Mouse (Mus musculus) midbrain, postnatal 0 days (tissue): Measurements from ENCODE around the gene Nmnat3. TPM values are rescaled to one million over a fixed set of nuclear protein-coding genes. Genes with fewer than 3 reads are reported as not detected.
"Not testable (repeated sequence)": the region's sequence is repeated elsewhere in the genome, so short reads cannot be mapped to it uniquely, and the experiment has no call there.

ENCODE experiments used
- ATAC-seq: fragments of 200-750 bp; cut with Nextera tagmentation; 2 replicates; pipeline ENCODE4 v1.8.0; 2017; ENCODE audit warnings: moderate number of reproducible peaks, mild to moderate bottlenecking, moderate TSS enrichment, moderate library complexity; ENCODE audit not compliant: low FRiP score
- DNase-seq: peaks from one replicate; pipeline ENCODE4 v3.0.0-alpha.2; 2015; ENCODE audit warnings: low spot score
- H3K27ac ChIP-seq: fragments of 300-500 bp; sonication (generic); 2 replicates; pipeline ENCODE4 v1.5.1; 2014; ENCODE audit warnings: low read depth, mild to moderate bottlenecking, low read length, mixed read lengths
- H3K27me3 ChIP-seq: fragments of 300-500 bp; sonication (generic); 2 replicates; pipeline ENCODE4 v1.6.1; 2014; ENCODE audit warnings: low read length, control low read depth, mixed read lengths; ENCODE audit not compliant: insufficient read depth
- H3K36me3 ChIP-seq: fragments of 300-500 bp; sonication (generic); 2 replicates; pipeline ENCODE4 v1.6.1; 2014; ENCODE audit warnings: low read length, control low read depth, mixed read lengths; ENCODE audit not compliant: insufficient read depth
- H3K4me1 ChIP-seq: fragments of 300-500 bp; sonication (generic); 2 replicates; pipeline ENCODE4 v1.6.1; 2014; ENCODE audit warnings: mild to moderate bottlenecking, control low read depth, antibody characterized with exemption, low read length, mixed read lengths; ENCODE audit not compliant: insufficient read depth
- H3K4me2 ChIP-seq: fragments of 300-500 bp; sonication (generic); 2 replicates; pipeline ENCODE4 v1.6.1; 2014; ENCODE audit warnings: low read depth, mild to moderate bottlenecking, low read length, mixed read lengths; ENCODE audit not compliant: poor library complexity, severe bottlenecking
- H3K4me3 ChIP-seq: fragments of 300-500 bp; sonication (generic); 2 replicates; pipeline ENCODE4 v1.5.1; 2014; ENCODE audit warnings: low read depth, mild to moderate bottlenecking, low read length, moderate library complexity
- H3K9ac ChIP-seq: fragments of 300-500 bp; sonication (generic); replicated peaks from 2 replicates; pipeline ENCODE4 v1.6.1; 2014; ENCODE audit warnings: mild to moderate bottlenecking, low read length, moderate library complexity, mixed read lengths; ENCODE audit not compliant: poor library complexity, severe bottlenecking
- H3K9me3 ChIP-seq: fragments of 300-500 bp; sonication (generic); 2 replicates; pipeline ENCODE4 v1.6.1; 2016; ENCODE audit warnings: low read length, control low read depth
- CTCF ChIP-seq: IDR thresholded peaks from 2 replicates; pipeline ENCODE4 v1.5.1; 2016; ENCODE audit warnings: antibody characterized with exemption, mild to moderate bottlenecking
- WGBS: fragments of 180-500 bp; shearing (Covaris S2); extraction: QIAGEN DNeasy Blood & Tissue Kit; methylation state at CpG from one replicate; pipeline ENCODE4 v1.1.7; 2014; 5-methylcytosine and 5-hydroxymethylcytosine counted together
- polyA plus RNA-seq: library from polyadenylated mRNA; unstranded; fragments of >200 nt; fragmentation: Nextera tagmentation; extraction: Ambion mirVana; gene quantifications from 2 replicates; pipeline ENCODE4 v1.2.1, GENCODE M21; 2015
- total RNA-seq: library from RNA; depleted of rRNA; stranded (reverse); fragments of >200 nt; gene quantifications from 2 replicates; pipeline ENCODE4 v1.2.3, GENCODE M21; 2014; rRNA removed

Nmnat3 gene
- total RNA-seq (0.88 and 1.6 TPM in 2 replicates), polyA plus RNA-seq (1.0 and 1.5 TPM in 2 replicates)

DNA sequence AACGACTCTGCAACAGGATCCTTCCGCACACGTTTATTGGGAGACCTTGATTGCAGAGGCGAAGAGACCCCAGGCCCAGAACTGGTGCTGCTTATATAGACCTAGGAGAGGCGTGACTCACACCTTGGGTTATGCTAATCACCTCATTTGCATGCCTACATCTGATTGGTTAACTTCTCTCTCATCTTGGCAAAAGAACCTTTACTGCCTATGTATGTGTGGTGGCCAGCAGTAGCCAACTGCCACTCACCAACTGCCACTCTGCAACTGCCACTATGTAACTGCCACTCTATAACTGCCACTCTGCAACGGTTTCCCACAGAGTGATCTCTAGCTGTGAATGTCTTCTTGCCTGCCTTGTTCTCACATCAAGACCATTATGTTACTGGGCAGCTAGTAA is at the start of gene Nmnat3:
Gene Nmnat3, plus strand, starts transcription at position 301 of the 400 bp plus-strand sequence.
- H3K36me3 ChIP-seq, H3K9me3 ChIP-seq, H3K27me3 ChIP-seq, H3K4me3 ChIP-seq, ATAC-seq, H3K4me2 ChIP-seq, H3K27ac ChIP-seq, DNase-seq, H3K9ac ChIP-seq, H3K4me1 ChIP-seq: not testable (repeated sequence)
- WGBS = 79% methylated on average over 6 of the region's 6 CpGs

DNA sequence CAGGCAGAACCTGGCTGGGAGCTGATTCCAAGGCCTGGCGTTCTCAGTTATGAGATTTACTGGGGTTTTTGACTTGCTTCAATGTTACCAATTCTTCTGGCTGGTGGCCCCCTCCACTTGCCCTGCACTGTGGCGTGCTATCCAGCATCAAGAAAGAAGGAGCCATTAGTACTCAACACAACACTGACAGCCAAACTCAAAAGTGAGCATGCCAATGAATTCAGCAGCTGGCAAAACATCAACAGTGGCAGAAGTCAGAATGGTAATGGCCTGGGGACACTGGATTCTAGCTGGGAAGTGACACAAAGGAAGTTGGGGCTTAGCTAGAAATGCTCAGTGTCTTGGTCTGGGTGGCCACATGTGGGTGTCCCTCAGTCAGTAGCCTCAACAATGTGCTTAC is 43.8 kb upstream of the Nmnat3 start:
- Histone ChIP-seq H3K27me3 (no peaks in the 10 kb centered on the region), H3K9me3 (no peaks in the 10 kb centered on the region), H3K36me3 (no peaks in the 10 kb centered on the region), H3K4me3 (no peak overlapping the region), H3K4me1 (no peaks in the 10 kb centered on the region), H3K9ac (no peak overlapping the region), H3K27ac (no peak overlapping the region), H3K4me2 (no peak overlapping the region)
- WGBS = 88% methylated on average over 2 of the region's 2 CpGs
- peak; percentile 10 for DNase-seq
- ATAC-seq = no peak
- no peak for TF ChIP-seq CTCF

DNA sequence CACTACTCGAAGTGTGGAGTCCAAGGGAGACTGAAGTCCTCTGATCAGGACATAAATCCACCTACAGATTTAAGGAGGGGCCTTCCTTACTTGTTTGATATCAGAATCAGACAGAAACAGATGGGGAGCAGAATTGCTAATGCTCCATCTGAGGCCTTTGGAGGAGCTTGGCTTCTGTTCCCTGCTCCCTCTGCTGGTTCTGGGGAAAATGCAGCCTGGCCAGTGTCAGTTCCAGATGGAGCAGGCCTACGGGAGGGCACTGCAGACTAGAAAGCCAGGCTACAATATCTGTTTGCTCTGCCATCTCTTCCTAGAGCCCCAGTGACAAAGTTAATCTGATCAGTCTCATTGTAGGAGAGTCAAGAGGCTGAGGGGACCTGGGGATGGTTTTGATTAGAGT is 43.0 kb upstream of the Nmnat3 start:
- peak; percentile 87 for TF ChIP-seq CTCF
- peak; percentile 88 for DNase-seq
- H3K9me3 ChIP-seq = no peaks in the 10 kb centered on the region
- H3K36me3 ChIP-seq = no peaks in the 10 kb centered on the region
- no peak overlapping the region for H3K9ac ChIP-seq
- no peaks in the 10 kb centered on the region for H3K4me1 ChIP-seq
- H3K4me3 ChIP-seq = no peak overlapping the region
- ATAC-seq = 0 out of 2 replicates have a peak, but pooled peaks have one; percentile 44
- H3K4me2 ChIP-seq = no peak overlapping the region
- H3K27ac ChIP-seq = no peak overlapping the region
- 37% methylated on average over 2 of the region's 2 CpGs for WGBS
- no peaks in the 10 kb centered on the region for H3K27me3 ChIP-seq

DNA sequence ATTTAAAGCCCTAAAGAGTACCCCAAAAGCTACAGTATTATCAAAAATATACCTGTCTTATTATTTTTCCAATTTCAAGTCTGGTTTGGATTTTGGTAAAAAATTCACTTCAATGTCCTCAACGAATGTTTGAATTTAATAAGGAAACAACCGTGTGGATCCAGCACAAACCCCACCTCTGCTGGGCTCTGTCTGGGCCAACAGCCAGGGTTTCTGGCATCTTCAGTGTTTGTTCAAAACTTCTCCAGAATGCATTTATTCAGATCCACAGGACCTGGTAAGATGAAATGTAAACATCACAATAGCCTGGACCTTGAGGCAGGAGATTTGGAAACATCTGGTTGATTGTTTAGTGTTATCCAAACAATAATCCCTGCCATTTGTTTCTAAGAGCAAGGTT is 42.0 kb upstream of the Nmnat3 start:
- no peaks in the 10 kb centered on the region for H3K36me3 ChIP-seq
- no peaks in the 10 kb centered on the region for H3K4me1 ChIP-seq
- 61% methylated on average over 2 of the region's 2 CpGs for WGBS
- no peak for ATAC-seq
- DNase-seq = no peak
- H3K4me3 ChIP-seq = no peak overlapping the region
- no peaks in the 10 kb centered on the region for H3K9me3 ChIP-seq
- no peak for TF ChIP-seq CTCF
- no peak overlapping the region for H3K9ac ChIP-seq
- no peak overlapping the region for H3K27ac ChIP-seq
- H3K27me3 ChIP-seq = no peaks in the 10 kb centered on the region
- H3K4me2 ChIP-seq = no peak overlapping the region

DNA sequence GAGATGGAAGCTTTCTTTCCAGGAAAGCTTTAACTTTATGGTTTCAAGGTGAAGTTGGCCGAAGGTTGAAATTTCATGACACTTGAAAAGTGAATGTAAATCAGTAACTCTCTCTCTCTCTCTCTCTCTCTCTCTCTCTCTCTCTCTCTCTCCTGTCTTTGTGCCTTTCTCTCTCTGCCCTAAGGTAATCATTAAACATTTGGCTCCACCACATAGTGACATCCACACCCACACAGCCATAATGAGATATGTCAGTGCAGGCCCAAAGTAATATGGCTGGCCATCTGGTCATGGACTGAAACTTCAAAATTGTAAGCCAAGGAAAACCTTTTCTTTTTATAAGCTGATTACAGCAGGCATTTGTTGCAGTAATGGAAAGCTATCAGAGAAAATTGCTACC is 40.9 kb upstream of the Nmnat3 start:
- H3K4me1 ChIP-seq = no peaks in the 10 kb centered on the region
- no peaks in the 10 kb centered on the region for H3K36me3 ChIP-seq
- 94% methylated on average over 1 of the region's 1 CpGs for WGBS
- TF ChIP-seq CTCF = no peak
- H3K4me3 ChIP-seq = no peak overlapping the region
- no peaks in the 10 kb centered on the region for H3K27me3 ChIP-seq
- no peak overlapping the region for H3K9ac ChIP-seq
- DNase-seq (no peak), ATAC-seq (no peak)
- no peaks in the 10 kb centered on the region for H3K9me3 ChIP-seq
- H3K27ac ChIP-seq = no peak overlapping the region
- H3K4me2 ChIP-seq = no peak overlapping the region

DNA sequence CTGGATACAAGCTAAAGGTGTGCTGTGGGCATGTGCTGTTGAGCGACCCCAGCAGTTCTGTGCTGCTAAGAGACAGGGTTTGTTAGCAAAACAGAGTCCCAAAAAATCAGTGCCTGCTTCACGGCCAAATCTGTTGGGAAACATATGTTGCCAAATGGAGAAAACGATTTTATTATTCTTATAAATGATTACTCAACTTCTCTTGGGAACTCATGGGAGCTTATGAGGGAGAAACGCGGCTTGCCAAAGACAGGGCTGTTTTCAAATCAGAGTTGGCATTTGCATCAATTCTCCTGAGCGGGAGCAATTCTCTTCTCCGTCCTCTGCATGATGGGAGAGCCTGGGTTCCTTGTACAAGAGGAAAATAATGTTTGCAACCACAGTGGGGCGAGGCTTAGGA is 27.0 kb upstream of the Nmnat3 start:
- no peaks in the 10 kb centered on the region for H3K27me3 ChIP-seq
- ATAC-seq (no peak), DNase-seq (no peak)
- 82% methylated on average over 8 of the region's 8 CpGs for WGBS
- no peaks in the 10 kb centered on the region for H3K4me1 ChIP-seq
- H3K36me3 ChIP-seq = no peaks in the 10 kb centered on the region
- no peak overlapping the region for H3K4me2 ChIP-seq
- H3K27ac ChIP-seq = no peak overlapping the region
- H3K4me3 ChIP-seq = no peak overlapping the region
- H3K9me3 ChIP-seq = no peaks in the 10 kb centered on the region
- H3K9ac ChIP-seq = no peak overlapping the region
- TF ChIP-seq CTCF = no peak
